Mouse (Mus musculus) embryo, embryonic 9.5 days (tissue): ENCODE measurements at regions not wholly inside any gene's neighbourhood (a gene's known extent, or its start where the extent isn't known, plus 50 kb on each side); places are given as distances from the start of the nearest gene placed in this dataset.
A peak's percentile ranks its signal among the peaks of the same experiment; 100 is the strongest.

Source experiments
- DNase-seq: peaks from one replicate; pipeline ENCODE4 v3.0.0-alpha.2; 2017; ENCODE audit errors: extremely low spot score

DNA sequence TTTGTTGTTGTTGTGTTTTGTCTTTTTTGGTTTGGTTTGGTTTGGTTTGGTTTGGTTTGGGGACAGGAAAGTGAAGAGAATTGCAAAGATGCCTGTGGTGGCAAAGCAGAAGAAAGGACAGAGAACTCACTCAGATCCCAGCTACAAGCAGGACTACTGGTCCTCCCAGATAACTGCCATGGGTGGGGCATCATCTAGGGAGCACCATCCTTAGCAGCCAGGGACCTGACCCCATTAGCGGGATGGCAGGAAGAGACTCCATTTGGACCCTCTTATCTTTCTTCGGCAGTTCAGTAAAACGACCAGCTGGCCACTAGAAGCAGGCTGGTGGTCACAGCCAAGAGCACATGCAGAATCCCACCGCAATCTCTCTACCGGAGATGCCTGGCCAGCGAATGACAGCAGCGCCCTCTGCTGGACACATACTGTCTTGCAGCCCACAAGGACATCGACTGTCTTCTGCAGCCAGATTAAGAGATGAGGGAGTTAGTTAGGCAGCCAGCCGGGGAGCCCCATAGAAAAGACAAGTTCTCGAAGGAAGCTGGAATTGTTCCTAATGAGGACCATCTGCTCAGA is 119.8 kb downstream of the Gm9195 start:
- peak; percentile 80 for DNase-seq

DNA sequence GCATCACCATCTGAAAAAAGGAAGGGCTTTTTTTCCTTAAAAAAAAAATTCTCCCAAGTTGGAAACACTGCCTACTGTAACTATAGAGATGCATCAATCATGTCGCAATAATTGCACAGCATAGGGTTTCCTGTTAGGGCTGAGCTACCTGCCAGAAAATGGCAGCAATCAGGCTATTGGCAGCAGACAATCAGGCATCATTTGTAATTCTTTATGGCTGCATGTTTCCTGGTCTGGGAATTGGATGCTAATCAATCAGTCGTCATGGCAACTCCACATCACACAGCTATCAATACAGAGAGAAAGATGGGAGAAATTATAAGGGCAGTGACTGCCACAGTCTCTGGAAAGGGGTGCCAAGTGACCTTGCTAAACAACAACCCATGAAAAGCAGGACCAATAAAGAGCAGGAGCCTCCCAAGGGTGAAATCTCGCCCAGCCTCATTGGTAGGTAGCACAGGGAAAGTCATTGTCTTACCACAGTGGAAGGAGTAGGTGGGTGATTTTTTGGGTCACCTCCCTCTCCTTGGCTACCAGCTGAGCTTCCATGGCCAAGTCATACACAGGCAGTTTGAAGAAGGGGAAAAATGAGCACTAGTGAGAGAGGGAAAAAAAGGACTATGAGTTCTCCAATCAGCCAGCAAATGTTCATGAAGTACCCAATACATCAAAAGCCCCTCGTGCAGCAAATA is 130.7 kb downstream of the Gm9195 start:
- no peak for DNase-seq

DNA sequence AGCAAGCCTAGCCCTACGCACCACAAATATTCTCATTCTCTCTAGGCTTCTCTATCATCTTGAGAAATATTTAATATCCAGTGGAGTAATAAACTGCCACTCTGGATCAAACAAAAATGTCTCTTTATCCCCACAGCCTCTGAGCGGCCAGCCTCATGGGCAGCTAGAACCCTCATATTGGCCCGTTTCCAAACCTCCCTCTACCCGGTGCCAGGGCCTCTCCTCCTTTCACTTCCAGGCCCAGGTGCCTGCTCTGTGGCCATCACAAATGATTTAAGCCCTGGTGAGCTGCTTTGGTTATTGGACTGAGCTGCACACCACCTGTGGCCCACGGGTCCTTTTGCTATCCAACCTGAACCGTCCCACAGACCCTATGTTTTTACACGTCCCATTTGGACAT is 131.5 kb downstream of the Gm9195 start:
- DNase-seq: no peak

DNA sequence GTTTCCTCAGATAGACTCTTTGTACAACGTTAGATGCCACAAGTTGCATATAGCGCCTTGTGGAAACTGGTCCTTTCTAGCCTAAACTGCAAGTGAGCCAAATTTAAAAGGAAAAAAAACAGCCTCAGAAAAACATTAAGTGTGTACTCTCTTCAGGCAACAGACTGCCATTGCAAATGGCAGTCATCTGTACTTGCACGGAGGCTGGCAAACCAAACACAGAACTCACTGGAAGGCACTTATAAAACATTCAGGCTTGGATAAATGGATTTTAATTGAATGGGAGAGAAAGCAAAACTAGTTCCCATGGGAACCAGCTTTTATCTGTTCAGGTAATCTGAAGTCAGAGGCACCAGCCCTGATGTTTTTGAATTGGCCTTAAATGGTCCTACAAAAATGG is 133.7 kb downstream of the Gm9195 start:
- no peak for DNase-seq

DNA sequence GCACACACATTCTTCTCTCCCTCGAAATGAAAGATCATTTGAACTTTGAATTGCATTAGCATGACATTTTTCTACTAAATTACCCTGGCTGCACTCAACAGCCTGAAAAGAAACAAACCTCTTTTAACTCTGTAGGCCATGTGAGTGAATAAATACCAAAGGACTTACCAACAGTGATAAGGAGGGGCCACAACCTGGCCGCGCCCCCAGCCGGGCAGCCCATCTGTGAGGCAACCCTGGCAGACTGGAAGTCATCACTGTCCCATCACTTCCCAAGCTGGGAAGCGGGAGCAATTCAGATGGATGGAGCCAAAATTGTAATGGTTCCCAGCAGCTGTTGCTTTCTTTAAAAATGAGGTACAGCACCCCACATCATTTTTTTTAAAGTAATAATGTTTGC is 149.5 kb downstream of the Gm9195 start:
- no peak for DNase-seq

DNA sequence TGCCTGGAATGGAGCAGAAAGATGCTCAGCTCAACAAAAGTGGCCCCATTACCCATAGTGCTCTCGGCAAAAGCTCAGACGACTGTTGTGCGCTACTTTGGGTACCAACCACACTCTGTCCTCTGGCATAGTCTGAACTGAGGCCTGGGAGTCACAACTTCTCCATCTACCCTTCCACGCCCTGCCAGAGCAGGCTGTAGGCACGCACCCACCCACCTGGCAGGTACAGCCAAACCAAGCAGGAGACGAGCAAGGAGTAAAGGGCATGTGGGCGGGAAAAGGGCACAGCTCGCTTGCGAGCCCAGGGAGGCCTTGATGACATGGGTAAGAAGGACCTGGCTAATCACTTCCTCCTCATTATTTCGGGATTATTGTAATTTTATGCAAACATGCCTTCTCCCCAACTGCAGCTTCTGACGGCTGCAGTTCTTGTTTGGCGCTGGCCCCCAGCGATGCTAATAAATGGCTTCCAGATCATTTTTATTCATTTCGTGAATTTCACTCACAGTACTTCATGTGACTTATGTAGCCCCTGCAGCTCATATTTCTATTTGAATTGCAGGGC is 150.0 kb downstream of the Gm9195 start:
- DNase-seq: no peak

DNA sequence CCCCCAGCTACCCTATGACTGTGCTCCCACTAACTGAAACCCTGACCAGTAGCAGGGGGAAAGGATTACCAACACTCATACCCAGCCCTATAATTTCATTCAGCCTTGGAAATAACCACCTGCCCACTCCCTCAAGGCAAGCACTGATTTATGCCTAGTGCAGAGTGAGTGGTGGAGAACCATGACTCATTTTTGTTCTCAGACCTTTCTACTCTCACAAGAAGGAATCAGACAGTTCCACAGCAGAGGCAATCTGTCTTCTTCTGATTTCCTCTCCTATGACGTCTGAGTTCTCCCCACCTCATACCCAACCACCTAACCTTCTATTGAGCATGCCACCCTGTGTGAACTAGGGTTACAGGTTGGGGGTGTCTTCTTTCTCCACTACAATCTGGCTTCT is 153.6 kb downstream of the Gm9195 start:
- DNase-seq: no peak

DNA sequence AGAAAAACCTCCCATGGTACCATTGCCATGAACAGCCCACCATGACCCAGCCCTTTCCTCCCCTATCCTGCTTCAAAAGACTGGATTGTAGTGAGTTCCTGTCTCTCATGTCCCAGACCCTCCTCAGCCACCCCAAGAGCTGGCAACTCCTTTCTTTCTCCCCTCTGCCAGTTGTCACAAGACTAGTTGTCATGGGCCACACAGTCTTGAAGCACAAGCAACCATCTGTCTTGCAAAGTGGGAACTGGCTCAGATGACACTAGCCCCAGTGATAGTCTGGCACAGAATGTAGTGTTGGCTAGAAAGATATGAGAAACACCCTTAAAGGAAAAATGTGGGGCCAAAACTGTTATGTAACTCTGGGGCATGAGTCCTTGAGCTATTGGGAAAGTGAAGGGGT is 187.8 kb downstream of the Gm9195 start:
- no peak for DNase-seq

DNA sequence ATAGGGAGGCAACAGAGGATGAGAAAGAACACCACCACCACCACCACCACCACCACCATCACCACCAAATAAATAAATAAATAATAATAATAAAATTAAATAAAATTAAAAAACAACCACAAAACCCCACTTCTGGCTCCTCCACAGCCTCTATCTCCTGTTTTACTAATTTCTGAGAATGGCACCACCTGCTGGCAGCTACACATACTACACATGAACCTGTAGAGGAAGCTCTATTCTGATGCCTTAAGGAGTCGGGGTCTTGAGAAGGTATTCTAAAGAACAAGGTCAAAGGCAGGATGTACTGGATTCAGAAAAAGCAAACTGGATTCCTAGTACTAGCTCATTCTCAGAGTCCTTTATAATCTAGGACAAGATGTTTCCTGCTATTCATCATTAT is 191.6 kb downstream of the Gm9195 start:
- DNase-seq: peak; percentile 30

DNA sequence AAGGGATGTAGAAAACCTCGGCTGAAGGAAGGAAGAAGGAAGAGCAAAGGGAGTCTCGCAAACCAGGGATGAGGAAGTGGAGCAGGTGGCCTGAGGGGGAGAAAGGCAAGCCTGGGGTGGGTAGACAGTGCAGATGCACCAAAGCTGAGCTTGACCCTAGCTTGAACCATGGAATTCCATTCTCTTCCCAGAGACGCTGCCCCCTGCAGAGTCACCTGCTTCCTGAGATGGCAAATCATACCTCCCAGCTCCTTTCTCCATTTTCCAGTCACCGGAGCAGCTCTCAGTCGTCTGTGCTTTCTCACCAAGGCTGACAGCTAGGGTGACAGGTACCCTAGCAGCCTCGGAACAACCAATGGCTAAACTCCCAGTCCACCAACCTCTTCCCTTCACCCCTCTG is 197.0 kb downstream of the Gm9195 start:
- DNase-seq: no peak

DNA sequence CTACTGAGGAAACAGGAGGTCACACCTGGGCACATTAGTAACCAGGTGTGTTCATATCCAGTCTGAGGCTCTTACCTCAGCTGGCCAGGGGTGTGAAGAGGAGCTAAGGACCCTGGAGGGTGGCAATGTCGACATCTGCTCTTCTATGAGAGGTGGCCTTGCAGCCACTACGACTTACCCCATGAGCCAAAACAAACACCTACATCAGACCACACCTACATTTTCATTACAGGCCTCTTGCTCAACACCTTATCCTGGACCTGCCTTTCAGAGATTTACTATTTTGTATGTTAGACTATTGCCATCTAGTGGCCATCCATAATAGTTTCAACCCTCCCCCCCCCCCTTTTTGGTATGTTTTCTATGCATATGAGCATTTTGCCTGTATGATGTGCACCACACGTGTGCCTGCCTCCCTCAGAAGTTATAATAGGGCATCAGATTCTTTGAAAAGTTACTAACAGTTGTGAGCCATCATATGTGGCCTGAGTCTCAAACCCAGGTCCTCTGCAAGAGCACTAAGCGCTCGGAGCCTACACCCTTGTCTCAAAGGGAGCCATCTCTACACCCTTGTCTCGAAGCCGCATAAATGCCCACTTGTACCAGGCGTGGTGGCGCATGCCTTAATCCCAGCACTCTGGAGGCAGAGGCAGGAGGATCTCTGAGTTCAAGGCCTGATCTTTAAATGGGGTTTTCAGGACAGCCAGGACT is 197.8 kb downstream of the Gm9195 start:
- DNase-seq: peak; percentile 41

DNA sequence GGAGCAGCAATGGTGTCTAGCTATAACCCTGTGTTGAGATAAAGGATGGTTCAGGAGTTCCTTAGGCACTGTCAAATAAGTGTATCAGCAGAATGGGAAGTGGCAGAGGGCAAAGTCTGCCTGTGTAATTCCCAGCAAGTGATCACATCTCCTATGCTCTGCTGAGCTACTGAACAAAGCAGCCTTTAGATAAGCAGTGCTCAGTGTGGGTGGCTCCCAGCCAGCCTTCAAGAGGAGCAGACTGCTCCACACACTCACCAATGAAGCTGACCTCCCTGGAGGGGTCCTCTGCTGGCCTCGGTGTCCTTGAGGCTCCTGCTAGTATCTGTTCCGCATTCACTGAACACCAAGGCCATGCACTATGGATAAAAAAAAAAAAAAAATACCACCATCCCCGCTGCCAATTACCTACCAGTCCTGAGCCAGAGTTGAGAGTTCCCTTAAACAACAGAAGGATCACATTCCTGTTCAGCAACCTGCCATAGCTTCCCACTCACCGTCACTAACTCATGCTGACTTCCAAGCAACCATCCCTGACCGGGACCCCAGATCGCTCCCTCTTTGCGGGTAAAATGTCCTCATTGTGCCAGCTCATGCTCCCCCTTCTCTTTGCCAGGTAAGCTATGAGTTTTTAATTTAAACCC is 198.9 kb downstream of the Gm9195 start:
- DNase-seq: no peak

DNA sequence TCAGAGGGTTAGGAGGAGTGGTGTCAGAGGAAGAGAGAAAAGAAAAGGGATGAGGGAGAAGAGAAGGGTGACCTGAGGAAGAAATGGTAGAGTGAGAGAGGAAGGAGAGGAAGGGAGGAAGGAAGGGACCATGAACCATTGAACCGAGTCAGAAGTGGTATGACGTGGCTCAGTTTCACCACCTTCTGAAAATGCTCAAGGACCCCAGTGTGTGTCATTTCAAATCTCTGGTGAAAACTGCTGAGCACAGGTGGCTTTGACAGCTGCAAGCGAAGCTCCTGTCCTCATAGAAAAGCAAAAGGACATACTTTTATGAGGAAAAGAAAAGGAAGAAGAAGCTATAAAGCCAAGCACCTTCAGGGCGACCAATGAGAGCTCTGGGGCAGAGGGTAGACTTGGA is 214.3 kb downstream of the Gm9195 start:
- no peak for DNase-seq

DNA sequence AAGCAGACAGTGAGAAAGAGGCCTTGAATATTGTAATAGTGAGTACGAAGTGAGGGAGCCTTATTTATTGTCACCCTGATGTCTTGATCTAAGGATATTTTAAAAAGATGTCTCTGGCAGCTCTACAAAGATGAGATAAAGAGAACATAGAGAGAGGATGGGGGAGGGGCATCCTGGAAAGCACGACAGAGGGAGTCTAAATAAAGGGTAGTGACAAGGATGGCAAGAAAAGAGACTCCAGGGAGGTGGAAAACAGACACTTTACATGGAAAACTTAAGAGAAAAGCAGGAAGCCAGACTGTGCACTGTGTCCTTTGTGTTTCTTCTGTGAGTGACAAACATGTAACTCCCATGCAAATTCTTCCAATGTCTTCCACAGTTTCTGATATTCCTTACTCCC is 232.4 kb downstream of the Gm9195 start:
- no peak for DNase-seq

DNA sequence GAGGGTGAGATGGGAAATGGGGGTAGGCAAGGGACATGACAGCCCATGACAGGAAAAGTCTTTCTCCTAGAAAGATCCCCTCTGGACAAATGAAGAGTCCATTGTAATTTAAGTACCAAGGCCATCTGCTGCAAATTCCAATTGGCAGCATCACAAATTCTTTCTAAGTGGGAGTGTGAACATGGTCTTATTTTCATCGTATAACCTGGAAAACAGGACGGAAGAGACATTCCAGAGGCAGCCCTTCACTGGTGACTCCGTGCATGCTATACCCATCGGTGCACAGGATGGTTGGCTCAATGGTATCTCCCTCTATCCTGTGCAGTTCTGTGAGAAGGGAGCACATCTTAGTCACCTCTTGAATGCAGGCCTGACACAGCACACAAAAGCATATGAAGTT is 249.8 kb downstream of the Gm9195 start:
- DNase-seq: no peak

DNA sequence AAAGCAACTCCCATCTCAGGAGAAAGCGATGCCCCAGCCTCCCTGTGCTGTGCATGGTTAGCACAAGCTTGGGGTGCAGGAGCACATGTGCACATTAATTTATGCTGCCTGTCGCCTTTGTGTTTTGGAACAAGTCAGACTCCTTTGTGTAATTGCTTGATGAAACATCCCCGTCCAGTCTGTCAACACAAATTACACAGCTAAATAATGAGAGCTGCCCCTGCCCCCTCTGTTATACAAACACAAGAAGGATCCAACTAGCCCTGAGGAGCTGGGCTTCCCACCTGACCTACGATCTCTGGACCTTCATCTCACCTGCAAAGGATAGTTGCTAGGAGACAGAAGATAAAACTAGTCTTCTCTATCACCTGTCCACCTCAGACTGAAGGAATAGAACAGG is 251.4 kb downstream of the Gm9195 start:
- no peak for DNase-seq

DNA sequence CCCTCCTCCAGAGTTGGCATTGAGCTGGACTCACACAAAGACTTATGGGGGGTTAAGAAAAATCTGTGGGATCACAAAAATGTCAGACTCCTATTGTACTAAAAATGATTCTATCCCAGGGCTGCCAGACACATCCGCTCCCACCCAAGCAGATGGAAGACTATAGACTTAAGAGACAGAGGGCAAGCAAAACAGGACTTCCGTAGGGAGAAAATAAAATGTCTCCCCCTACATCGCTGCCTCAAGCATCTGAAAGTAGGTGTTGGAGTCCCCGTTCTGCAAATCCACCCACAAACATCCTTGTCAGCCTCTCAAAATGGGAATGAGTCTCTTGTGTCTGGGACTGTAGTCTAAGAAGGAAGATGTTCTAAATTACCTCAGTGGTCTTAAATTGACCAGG is 253.3 kb downstream of the Gm9195 start:
- no peak for DNase-seq

DNA sequence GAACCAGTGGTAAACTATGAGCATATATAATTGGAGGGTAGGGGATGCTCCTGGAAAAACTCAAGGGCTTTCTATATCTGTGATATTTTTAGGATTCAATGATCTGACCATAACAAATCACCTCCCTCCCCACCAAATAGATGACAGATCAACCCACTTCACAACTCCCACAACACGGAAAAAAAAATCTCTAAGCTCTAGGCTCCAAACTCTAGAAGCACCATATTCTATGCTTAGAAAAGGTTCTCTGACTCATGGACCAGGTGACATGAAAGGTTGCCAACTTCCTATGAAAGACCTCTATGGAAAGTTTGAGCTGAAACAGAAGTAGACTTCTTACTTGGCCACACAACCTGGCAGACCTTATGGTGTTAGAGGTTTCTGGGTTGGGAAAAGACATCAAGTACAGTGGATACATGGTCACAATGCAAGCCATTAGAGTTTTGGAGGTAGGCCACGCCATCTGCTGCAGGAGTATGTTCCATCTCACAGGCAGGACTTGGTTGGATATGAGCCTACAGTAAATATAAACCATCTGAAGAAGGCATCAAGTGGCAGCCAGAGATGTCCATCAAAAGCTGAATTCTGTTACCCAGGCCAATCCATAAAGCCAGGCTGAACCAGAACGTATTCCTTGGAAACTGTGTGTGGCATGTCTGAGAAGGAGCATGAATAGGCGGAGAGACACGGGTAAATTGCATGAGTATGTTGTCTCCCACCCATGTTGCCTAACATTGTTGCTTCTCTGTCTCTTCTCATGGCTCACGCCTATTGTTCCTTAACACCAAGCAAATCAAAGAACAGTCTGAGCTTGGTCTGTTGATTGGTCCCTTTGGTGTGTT is 257.2 kb downstream of the Gm9195 start:
- DNase-seq: no peak

DNA sequence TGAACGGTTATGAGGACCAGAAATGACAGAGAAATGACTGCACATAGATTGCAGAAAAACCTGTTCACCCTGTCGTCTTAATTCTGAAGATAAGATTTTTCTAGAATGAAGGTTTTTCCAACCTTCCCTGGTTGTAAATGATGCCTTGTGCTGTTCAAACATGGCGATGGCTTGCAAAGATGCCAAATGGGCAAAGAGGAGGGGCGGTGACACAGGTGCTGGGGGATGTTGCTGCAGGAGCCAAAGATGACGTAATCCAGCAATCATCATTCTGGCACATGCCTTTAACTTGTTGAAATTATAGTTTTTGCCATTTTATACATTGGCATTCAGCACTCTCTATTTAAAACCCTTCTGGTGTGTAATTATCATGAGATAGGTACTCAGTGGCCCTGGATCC is 263.8 kb downstream of the Gm9195 start:
- no peak for DNase-seq

DNA sequence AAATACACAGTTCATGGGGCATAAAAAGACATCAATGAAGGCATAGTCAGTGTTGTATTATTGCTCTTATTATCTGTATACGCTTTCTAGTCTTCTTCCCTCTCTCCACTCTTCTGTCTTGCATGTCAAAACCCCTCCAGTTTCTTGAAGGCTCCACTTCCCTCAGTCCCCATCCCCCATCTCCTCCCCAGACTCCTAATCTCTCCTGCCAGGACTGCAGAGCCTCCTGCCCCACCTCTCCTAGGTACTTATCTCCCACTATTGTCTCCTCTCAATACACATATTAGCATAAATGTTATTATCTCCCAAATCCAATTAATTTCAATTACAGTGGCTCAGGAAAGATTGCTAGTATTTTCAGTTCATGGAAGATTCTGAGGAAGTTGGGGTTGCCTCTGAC is 264.2 kb downstream of the Gm9195 start:
- no peak for DNase-seq

DNA sequence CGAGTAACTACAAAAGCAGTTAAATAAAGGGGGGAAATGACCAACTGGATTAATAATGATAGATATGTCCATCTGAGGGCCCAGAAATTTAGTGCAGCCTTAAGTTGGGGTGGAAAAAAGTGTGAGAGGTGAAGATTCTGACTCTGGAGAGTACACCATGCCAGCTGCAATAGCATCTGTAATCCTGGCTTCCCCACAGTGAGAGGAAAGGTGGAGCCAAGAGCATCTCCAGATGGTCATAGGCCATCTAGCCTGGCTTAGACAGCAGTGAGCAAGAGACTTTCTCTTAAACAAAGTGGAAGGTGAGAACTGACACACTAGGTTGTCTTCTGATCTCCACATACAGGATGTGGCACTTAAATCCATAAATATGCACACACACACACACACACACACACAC is 264.7 kb downstream of the Gm9195 start:
- DNase-seq: no peak

DNA sequence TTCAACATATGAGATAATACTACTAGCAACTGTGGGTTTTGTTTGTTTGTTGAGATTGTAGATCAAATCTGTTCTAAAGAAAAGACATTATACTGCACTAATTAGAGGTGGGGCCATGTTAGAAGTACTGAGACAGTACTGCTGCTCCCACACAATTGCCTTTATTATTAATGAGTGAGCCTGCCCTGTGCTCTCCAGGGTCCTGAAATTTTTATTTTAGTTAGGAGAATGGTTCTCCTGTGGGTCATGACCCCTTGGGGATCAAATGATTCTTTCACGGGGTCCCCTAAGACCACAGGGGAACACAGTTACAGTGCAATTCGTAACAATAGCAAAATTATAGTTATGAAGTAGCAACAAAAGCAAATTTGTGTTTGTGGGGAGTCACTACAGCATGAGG is 268.8 kb downstream of the Gm9195 start:
- no peak for DNase-seq
